Mouse (Mus musculus) MEL-GATA-1-ER (cell line): Measurements from ENCODE around the gene Sf3a2.

Experiments
- DNase-seq: peaks from one replicate; pipeline ENCODE4 v3.0.0-alpha.2; 2012; ENCODE audit warnings: low read depth; ENCODE audit errors: extremely low read depth

Sf3a2 gene

DNA sequence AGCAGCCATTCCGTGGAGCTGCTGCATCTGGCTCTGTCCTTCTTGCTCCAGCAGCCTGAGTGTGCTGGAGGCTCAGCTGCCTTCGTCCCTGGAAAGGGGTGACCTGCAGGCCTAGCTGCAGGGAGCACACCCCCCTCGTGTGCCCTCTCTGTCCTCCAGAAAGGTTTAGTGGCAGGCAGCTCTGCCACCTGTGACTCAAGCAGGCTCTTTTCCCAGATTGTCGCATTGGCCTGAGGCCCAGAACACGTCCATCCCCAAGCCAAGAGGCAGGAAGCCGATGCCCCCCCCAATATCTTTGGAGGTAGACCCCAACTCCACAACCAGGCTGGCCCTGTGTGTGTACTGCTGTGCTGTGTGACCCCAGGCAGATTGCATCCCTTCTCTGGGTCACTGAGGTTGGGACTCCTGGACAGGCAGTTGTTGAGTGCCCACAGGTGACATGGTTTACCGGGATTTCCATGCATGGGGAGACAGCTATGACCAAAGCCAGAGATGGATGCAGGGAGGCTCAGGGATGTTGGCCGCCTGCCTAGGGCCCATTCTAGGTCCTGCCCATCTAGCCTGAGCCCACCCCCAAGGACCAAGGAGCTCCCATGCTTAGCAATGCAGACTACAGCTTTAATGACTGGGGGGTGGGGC lies 47.2 kb downstream of the Sf3a2 start:
- no peak for DNase-seq

DNA sequence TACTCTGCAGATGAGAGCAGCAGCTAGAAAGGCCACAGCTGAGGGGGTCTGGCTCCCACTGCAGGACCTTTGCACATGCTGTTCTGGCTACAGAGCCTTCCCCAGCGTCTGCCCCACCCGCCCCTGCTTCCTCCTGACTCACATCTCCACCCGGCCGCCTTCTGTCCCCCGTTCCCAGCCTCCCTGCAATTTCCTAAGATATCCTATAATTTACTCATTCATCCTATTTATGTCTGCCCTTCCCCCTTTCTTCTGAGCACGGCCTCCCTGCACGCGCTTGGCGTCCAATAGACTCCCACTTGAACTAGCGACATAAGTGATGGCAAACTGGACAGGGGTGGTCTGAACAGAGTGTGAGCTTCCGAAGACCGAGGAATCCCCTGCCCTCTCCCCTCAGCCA lies 47.7 kb downstream of the Sf3a2 start:
- DNase-seq, result no peak

DNA sequence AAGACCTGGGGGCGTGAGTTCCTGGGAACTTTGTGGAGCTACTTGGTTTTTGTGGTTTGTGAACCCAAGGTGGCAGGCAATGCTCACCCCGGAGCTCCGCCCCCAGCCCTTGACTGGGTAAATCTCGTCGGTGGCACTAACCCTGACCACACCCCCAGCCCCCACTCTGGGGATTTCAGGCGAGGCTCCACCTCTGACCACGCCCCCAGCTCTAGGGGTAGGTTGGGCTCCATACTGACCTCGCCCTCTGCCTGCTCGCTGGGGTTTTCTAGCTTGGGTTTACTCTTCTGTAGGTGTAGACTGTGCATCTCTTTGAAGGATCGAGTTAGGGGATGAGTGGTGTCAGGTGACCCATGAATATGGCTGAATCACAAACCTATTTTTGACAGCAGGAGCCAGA lies 50.6 kb downstream of the Sf3a2 start:
- no peak for DNase-seq
